Mouse (Mus musculus): ENCODE results near the gene Smim10l2a. TPM values are rescaled to one million over a fixed set of nuclear protein-coding genes. Genes with fewer than 3 reads are reported as not detected.

Smim10l2a gene
- polyA plus RNA-seq, 1 experiment, result not detected

DNA sequence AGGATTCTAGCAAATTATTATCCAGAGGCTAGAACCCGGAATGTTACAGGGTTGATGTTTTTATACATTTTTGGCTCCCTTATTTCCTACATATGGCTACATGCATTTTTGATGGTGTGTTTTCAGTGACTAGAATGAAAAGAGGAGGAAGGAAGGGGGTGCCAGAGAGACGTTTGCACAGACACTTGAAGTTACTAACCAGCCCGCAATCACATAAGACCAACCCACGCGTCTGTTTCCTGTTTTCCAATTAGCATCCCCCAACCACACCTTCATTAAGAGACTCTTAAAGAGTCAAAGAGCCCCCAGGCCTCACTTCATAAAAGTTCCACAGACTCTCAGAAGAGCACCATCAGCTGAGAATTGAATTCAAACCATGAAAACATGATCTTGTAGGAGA is 31.7 kb downstream of the Smim10l2a start:
- no peak overlapping the region for H3K27ac ChIP-seq (ENCODE audit: insufficient read depth, low read length)
- no peaks in the 10 kb centered on the region for H3K4me1 ChIP-seq (ENCODE audit: control insufficient read depth, insufficient read depth, low read length)
- no peak overlapping the region for H3K4me3 ChIP-seq (ENCODE audit: insufficient read depth, low read length)
- TF ChIP-seq CTCF (IDR thresholded peaks at IDR 0.05; ENCODE audit: borderline replicate concordance, insufficient read depth, low read length) (no peak), POLR2A (IDR thresholded peaks at IDR 0.05; ENCODE audit: low read depth, low read length) (no peak)

DNA sequence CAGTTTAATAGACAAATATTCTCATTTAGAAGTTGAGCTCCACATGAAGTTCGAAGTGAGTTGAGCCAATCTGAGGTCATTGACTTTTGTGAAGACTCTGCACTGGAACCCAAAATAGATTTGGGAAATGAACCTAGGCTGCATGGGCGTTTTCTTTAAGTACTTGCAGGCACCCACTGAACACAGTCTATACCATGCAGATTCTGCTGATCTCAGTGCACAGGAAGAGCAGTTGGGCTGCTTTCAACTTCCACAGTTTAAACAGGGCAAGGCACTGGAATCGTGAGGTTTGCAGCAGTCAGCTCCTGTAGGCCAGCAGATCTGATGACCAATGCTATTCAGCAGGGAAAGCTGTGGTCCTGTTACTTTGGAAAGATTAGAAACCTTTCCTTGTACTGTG is 41.9 kb downstream of the Smim10l2a start:
- no peak for TF ChIP-seq CTCF (IDR thresholded peaks at IDR 0.05; ENCODE audit: borderline replicate concordance, insufficient read depth, low read length)
- no peak for TF ChIP-seq POLR2A (IDR thresholded peaks at IDR 0.05; ENCODE audit: low read depth, low read length)
- H3K4me3 ChIP-seq (ENCODE audit: insufficient read depth, low read length), result no peak overlapping the region
- no peaks in the 10 kb centered on the region for H3K4me1 ChIP-seq (ENCODE audit: control insufficient read depth, insufficient read depth, low read length)
- H3K27ac ChIP-seq (ENCODE audit: insufficient read depth, low read length), result no peak overlapping the region

DNA sequence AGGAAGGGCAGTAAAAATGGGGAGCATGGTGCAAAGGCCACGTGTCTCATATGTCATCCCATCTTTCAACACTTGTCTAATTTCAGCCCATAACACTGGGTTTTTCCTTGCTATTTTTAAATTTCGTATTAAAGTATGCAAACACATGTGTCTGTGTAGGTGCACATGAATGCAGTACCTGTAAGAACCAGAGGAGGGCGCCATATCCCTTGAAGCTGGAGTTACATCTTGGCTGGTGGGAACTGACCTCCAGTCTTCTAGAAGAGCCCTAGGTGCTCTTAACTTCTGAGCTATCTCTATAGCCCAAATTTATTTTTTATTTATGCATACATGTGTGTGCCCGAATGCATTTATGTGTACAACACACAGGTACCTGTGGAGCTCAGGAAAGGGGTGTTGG is 43.2 kb downstream of the Smim10l2a start:
- Histone ChIP-seq H3K27ac (ENCODE audit: insufficient read depth, low read length) (no peak overlapping the region), H3K4me3 (ENCODE audit: insufficient read depth, low read length) (no peak overlapping the region), H3K4me1 (ENCODE audit: control insufficient read depth, insufficient read depth, low read length) (no peaks in the 10 kb centered on the region)
- no peak for TF ChIP-seq POLR2A (IDR thresholded peaks at IDR 0.05; ENCODE audit: low read depth, low read length)
- TF ChIP-seq CTCF (IDR thresholded peaks at IDR 0.05; ENCODE audit: borderline replicate concordance, insufficient read depth, low read length), result no peak

Other genes with a start within 250 kb of the Smim10l2a start
- 1.4 and 1.9 TPM in 2 replicates for gene 3830403N18Rik, start 238.0 kb upstream of the Smim10l2a start, polyA plus RNA-seq (2011; ENCODE audit: insufficient read length, low read depth, missing spikeins)
- not detected in 2 replicates for gene Gm773, start 161.7 kb upstream of the Smim10l2a start, polyA plus RNA-seq (2011; ENCODE audit: insufficient read length, low read depth, missing spikeins)
- gene Zfp449, start 28.2 kb upstream of the Smim10l2a start, polyA plus RNA-seq (2011; ENCODE audit: insufficient read length, low read depth, missing spikeins), result 10.7 and 12.3 TPM in 2 replicates
- 3.3 and 3.9 TPM in 2 replicates for gene Gm2174, start 73.4 kb downstream of the Smim10l2a start, polyA plus RNA-seq (2011; ENCODE audit: insufficient read length, low read depth, missing spikeins)
- 10.2 and 16.1 TPM in 2 replicates for gene Ints6l, start 80.3 kb downstream of the Smim10l2a start, polyA plus RNA-seq (2011; ENCODE audit: insufficient read length, low read depth, missing spikeins)
- gene Gm10477, start 150.2 kb downstream of the Smim10l2a start, polyA plus RNA-seq (2011; ENCODE audit: insufficient read length, low read depth, missing spikeins), result not detected in 2 replicates
- gene Gm648, start 175.0 kb downstream of the Smim10l2a start, polyA plus RNA-seq (2011; ENCODE audit: insufficient read length, low read depth, missing spikeins), result not detected in 2 replicates
- 37.8 and 52.5 TPM in 2 replicates for gene Mmgt1, start 223.5 kb downstream of the Smim10l2a start, polyA plus RNA-seq (2011; ENCODE audit: insufficient read length, low read depth, missing spikeins)
- gene Slc9a6, start 235.2 kb downstream of the Smim10l2a start, polyA plus RNA-seq (2011; ENCODE audit: insufficient read length, low read depth, missing spikeins), result 19.0 and 24.2 TPM in 2 replicates